Mouse (Mus musculus) forebrain, postnatal 0 days (tissue): ENCODE results near the gene Ugt1a9. TPM values are rescaled to one million over a fixed set of nuclear protein-coding genes. Genes with fewer than 3 reads are reported as not detected.

Source experiments
- ATAC-seq: fragments of 200-750 bp; cut with Nextera tagmentation; 2 replicates; pipeline ENCODE4 v1.8.0; 2017; ENCODE audit warnings: mild to moderate bottlenecking, moderate library complexity
- DNase-seq: peaks from one replicate; pipeline ENCODE4 v3.0.0-alpha.2; 2015
- H3K27ac ChIP-seq: fragments of 300-500 bp; sonication (generic); 2 replicates; pipeline ENCODE4 v1.5.1; 2014; ENCODE audit warnings: low read depth, mild to moderate bottlenecking, antibody characterized with exemption, low read length, moderate library complexity, mixed read lengths
- H3K27me3 ChIP-seq: fragments of 300-500 bp; sonication (generic); 2 replicates; pipeline ENCODE4 v1.6.1; 2014; ENCODE audit warnings: mild to moderate bottlenecking, low read length, mixed read lengths; ENCODE audit not compliant: insufficient read depth
- H3K36me3 ChIP-seq: fragments of 300-500 bp; sonication (generic); 2 replicates; pipeline ENCODE4 v1.6.1; 2014; ENCODE audit warnings: mild to moderate bottlenecking, moderate library complexity; ENCODE audit not compliant: insufficient read depth
- H3K4me1 ChIP-seq: fragments of 300-500 bp; sonication (generic); 2 replicates; pipeline ENCODE4 v1.6.1; 2014; ENCODE audit warnings: antibody characterized with exemption; ENCODE audit not compliant: insufficient read depth
- H3K4me2 ChIP-seq: fragments of 300-500 bp; sonication (generic); 2 replicates; pipeline ENCODE4 v1.6.1; 2014; ENCODE audit warnings: low read depth, mild to moderate bottlenecking, moderate library complexity
- H3K4me3 ChIP-seq: fragments of 300-500 bp; sonication (generic); 2 replicates; pipeline ENCODE4 v1.5.1; 2014; ENCODE audit warnings: low read depth, low read length, mixed read lengths
- H3K9ac ChIP-seq: fragments of 300-500 bp; sonication (generic); 2 replicates; pipeline ENCODE4 v1.6.1; 2014; ENCODE audit warnings: mild to moderate bottlenecking
- H3K9me3 ChIP-seq: fragments of 300-500 bp; sonication (generic); 2 replicates; pipeline ENCODE4 v1.6.1; 2016; ENCODE audit warnings: low read length
- CTCF ChIP-seq: sonication (generic); IDR thresholded peaks from 2 replicates; pipeline ENCODE4 v1.5.1; 2016; ENCODE audit warnings: antibody characterized with exemption, control low read depth, low read depth
- WGBS: fragments of 180-500 bp; shearing (Covaris S2); extraction: QIAGEN DNeasy Blood & Tissue Kit; methylation state at CpG from one replicate; pipeline ENCODE4 v1.1.7; 2014; 5-methylcytosine and 5-hydroxymethylcytosine counted together
- polyA plus RNA-seq: library from polyadenylated mRNA; unstranded; fragments of >200 nt; fragmentation: Nextera tagmentation; extraction: Ambion mirVana; gene quantifications from 2 replicates; pipeline ENCODE4 v1.2.1, GENCODE M21; 2015
- total RNA-seq: library from RNA; depleted of rRNA; stranded (reverse); fragments of >200 nt; gene quantifications from 2 replicates; pipeline ENCODE4 v1.2.3, GENCODE M21; 2014

The Ugt1a9 gene
- total and polyA plus RNA-seq, 2 experiments from 2014 or later, result not detected

DNA sequence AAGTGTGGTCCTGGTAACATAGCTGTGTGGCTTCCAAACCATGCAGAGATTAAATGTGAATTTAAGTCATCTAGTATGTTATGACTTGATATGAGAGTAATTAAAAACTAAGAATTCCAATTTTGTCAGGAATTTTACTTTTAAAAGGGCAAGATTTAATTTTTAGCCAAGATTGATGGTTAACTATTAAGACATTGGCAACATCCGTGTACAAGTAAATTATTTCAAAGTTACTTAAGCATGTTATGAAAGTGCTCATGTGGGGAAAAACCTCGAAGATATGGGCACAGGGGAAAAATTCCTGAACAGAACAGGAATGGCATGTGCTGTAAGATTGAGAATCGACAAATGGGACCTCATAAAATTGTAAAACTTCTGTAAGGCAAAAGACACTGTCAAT, 126.8 kb downstream of the Ugt1a9 start:
- H3K4me1 ChIP-seq, result no peaks in the 10 kb centered on the region
- no peak overlapping the region for H3K27ac ChIP-seq
- H3K36me3 ChIP-seq, result no peaks in the 10 kb centered on the region
- no peak for ATAC-seq
- no peak overlapping the region for H3K4me2 ChIP-seq
- no peaks in the 10 kb centered on the region for H3K27me3 ChIP-seq
- TF ChIP-seq CTCF, result no peak
- no peaks in the 10 kb centered on the region for H3K9me3 ChIP-seq
- no peak overlapping the region for H3K9ac ChIP-seq
- no peak overlapping the region for H3K4me3 ChIP-seq
- DNase-seq, result no peak
- WGBS, result 79% methylated on average over 3 of the region's 3 CpGs

DNA sequence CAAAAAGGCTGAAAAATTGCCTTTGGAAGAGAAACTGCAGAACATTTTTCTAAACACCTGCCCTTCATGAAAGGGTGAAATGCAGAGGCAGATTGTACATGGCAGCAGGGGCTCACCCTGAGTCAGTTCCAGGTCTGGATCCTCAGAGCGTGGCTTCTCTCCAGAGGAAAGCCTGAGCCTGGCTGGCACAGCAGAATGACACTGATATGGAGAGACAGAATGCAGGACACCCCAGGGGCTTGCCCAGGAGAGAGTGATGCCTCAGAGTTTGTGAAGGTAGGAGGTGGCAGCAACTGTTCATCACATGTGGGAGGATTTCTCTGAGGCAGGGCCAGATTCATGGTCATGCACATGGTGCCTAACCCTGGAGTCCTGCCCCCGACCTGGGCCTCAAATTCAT, 129.4 kb downstream of the Ugt1a9 start:
- Histone ChIP-seq H3K36me3 (no peaks in the 10 kb centered on the region), H3K9ac (no peak overlapping the region), H3K4me1 (0 out of 2 replicates have a peak, but pooled peaks cover under 1% of the 10 kb centered on the region), H3K9me3 (0 out of 2 replicates have a peak, but pooled peaks cover 3% of the 10 kb centered on the region), H3K4me2 (no peak overlapping the region), H3K4me3 (no peak overlapping the region), H3K27ac (no peak overlapping the region), H3K27me3 (no peaks in the 10 kb centered on the region)
- no peak for TF ChIP-seq CTCF
- DNase-seq, result no peak
- ATAC-seq, result no peak
- 78% methylated on average over 2 of the region's 2 CpGs for WGBS

DNA sequence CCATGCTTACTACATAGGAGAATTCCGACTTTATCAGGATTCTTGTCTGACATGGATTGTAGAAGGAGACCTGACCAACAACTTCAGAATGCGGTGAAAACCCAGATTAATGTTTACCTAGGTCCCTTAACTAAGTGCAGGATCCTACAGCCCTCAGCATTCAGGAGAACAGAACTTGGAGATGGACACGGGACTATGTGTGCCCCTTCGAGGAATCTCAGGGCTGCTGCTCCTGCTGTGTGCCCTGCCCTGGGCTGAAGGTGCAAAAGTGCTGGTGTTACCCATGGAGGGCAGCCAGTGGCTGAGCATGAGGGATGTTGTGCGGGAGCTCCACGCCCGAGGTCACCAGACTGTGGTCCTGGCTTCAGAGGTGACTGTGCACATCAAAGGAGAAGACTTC, 129.9 kb downstream of the Ugt1a9 start, which contains the start of gene Ugt1a2:
Gene Ugt1a2 (plus strand): TSS at position 146 of the 400 bp plus-strand sequence.
- ATAC-seq, result no peak
- H3K36me3 ChIP-seq, result no peaks in the 10 kb centered on the region
- no peak for TF ChIP-seq CTCF
- WGBS, result 84% methylated on average over 7 of the region's 7 CpGs
- no peak within 1 kb of the TSS for H3K4me3 ChIP-seq
- no peak within 1 kb of the TSS for H3K27ac ChIP-seq
- no peaks in the 10 kb centered on the region for H3K27me3 ChIP-seq
- 0 out of 2 replicates have a peak, but pooled peaks cover 3% of the 10 kb centered on the region for H3K9me3 ChIP-seq
- DNase-seq, result no peak
- H3K4me1 ChIP-seq, result 0 out of 2 replicates have a peak, but pooled peaks cover 4% of the 10 kb centered on the region
- no peak within 1 kb of the TSS for H3K4me2 ChIP-seq
- no peak within 1 kb of the TSS for H3K9ac ChIP-seq

DNA sequence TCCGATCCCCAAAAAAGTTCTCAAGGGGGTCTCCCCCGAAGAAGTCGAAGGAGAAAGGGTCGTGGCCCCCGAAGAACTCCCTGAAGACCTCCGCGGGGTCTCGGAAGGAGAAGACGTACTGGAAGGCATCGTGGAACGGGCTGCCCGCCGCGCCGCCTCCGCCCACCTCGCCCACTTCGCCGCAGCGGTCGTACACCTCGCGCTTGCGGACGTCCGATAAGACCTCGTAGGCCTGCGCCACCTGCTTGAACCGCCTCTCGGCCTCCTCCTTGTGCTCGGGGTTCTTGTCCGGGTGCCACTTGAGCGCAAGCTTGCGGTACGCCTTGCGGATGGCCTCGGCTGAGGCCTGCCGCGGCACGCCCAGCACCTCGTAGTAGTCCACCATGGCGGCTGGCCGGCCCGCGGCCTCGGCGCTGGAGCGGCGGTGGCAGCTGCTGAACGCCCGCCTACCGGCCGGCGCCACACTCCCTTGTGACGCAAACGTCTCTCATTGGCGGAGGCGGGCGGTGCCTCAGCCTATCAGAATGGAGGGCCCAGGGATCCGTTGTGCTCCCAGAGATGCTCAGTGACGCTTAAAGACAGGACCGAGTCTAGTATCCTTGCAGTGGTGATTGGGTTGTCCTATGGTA, 134.8 kb downstream of the Ugt1a9 start, which contains the start of gene Dnajb3:
Gene Dnajb3 (minus strand): TSS at position 489 of the 629 bp plus-strand sequence.
- H3K27ac ChIP-seq, result 0 out of 2 replicates have a peak within 1 kb of the TSS, but pooled peaks have one; percentile 57

DNA sequence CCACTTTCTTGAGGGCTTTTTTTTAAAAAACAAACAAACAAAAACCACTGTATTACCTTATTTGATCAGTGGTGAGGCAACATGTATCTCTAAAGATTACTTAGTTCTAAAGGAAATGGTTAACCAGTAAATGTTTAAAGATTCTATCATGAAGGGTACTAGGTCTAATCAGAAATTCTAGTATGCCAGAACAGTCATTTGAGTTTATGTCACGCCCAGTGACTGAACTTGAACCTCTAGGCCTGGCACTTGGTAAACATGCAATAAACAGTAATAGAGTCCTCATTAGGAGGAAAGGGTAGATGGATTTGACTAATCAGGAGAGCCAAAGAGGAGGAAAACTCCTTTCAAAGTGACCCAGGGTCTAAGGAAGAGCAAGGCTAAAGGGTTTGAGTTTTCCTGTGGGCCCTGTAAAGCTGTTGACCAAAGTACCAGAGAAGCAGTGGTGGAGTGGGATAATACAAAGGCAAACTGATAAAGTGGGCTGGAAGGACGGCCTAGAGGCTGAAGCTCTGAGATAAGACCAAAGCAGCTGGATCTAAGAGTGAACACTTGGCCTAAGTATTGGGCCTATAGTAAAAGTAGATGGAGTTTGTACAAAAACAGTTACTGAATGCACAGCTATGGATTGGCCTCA, 136.4 kb downstream of the Ugt1a9 start:
- H3K9me3 ChIP-seq, result peaks cover 11% of the 10 kb centered on the region

More for the DNA sequence above, 134.8 kb downstream of the Ugt1a9 start, which contains the start of gene Dnajb3:
- H3K4me1 ChIP-seq, result 0 out of 2 replicates have a peak, but pooled peaks cover 8% of the 10 kb centered on the region
- peak within 1 kb of the TSS; percentile 57 for H3K9ac ChIP-seq
- 0 out of 2 replicates have a peak, but pooled peaks cover 3% of the 10 kb centered on the region for H3K9me3 ChIP-seq
- H3K4me2 ChIP-seq, result peak within 1 kb of the TSS; percentile 82
- H3K4me3 ChIP-seq, result peak within 1 kb of the TSS; percentile 46
- no peak; the same call in 1 of the 2 replicates for TF ChIP-seq CTCF
- DNase-seq, result peak; percentile 92
- no peaks in the 10 kb centered on the region for H3K36me3 ChIP-seq
- H3K27me3 ChIP-seq, result no peaks in the 10 kb centered on the region
- 7% methylated on average over 62 of the region's 62 CpGs for WGBS
- peak; percentile 100 for ATAC-seq

DNA sequence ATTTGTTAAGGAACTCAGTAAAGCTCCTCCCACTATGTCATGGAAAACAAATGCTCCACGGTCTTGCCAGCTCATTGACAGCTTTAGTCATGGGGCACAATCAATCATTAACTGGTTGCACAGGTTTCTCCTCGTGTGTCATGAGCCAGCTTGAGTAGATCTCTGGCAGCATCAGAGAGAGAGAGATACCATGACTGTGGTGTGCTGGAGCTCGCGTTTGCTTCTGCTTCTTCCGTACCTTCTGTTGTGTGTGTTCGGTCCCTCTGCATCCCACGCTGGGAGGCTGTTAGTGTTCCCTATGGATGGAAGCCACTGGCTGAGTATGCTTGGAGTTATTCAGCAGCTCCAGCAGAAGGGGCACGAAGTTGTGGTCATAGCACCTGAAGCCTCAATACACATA, 141.2 kb downstream of the Ugt1a9 start, which contains the start of gene Ugt1a1:
Gene Ugt1a1 (plus strand): TSS at position 148 of the 400 bp plus-strand sequence.
- no peak for TF ChIP-seq CTCF
- H3K27me3 ChIP-seq, result no peaks in the 10 kb centered on the region
- WGBS, result 72% methylated on average over 8 of the region's 8 CpGs
- H3K4me3 ChIP-seq, result no peak within 1 kb of the TSS
- no peak within 1 kb of the TSS for H3K27ac ChIP-seq
- H3K4me1 ChIP-seq, result no peaks in the 10 kb centered on the region
- H3K4me2 ChIP-seq, result no peak within 1 kb of the TSS
- DNase-seq (no peak), ATAC-seq (no peak)
- peaks cover 54% of the 10 kb centered on the region for H3K9me3 ChIP-seq
- H3K36me3 ChIP-seq, result no peaks in the 10 kb centered on the region
- H3K9ac ChIP-seq, result no peak within 1 kb of the TSS

More for the DNA sequence above, 136.4 kb downstream of the Ugt1a9 start:
- H3K9ac ChIP-seq, result no peak overlapping the region
- ATAC-seq, result no peak
- H3K27me3 ChIP-seq, result no peaks in the 10 kb centered on the region
- H3K4me1 ChIP-seq, result 0 out of 2 replicates have a peak, but pooled peaks cover 8% of the 10 kb centered on the region
- H3K36me3 ChIP-seq, result no peaks in the 10 kb centered on the region
- WGBS, result 83% methylated on average over 2 of the region's 2 CpGs
- H3K4me2 ChIP-seq, result no peak overlapping the region
- DNase-seq, result no peak
- no peak overlapping the region for H3K27ac ChIP-seq
- TF ChIP-seq CTCF, result no peak
- H3K4me3 ChIP-seq, result no peak overlapping the region
